Mouse (Mus musculus): ENCODE data around the gene Stbd1. TPM values are rescaled to one million over a fixed set of nuclear protein-coding genes. Genes with fewer than 3 reads are reported as not detected.
A peak's percentile ranks its signal among the peaks of the same experiment; 100 is the strongest.

Stbd1 gene
- total and polyA plus RNA-seq, 2 experiments from 2014 or later: 83.8 to 143 TPM

- Histone ChIP-seq H3K4me3 (ENCODE audit: low read depth, low read length) (no peak overlapping the region), H3K27me3 (ENCODE audit: control insufficient read depth, insufficient read depth, low read length) (no peaks in the 10 kb centered on the region), H3K36me3 (replicated peaks; ENCODE audit: control insufficient read depth, insufficient read depth, low read length) (no peaks in the 10 kb centered on the region), H3K9ac (replicated peaks; ENCODE audit: low read depth, low read length) (no peak overlapping the region), H3K4me1 (ENCODE audit: control insufficient read depth, insufficient read depth) (peaks cover 8% of the 10 kb centered on the region), H3K27ac (ENCODE audit: low read depth) (no peak overlapping the region), H3K4me2 (ENCODE audit: low read depth, low read length) (no peak overlapping the region), H3K9me3 (replicated peaks; ENCODE audit: control insufficient read depth, low read length) (peaks cover 7% of the 10 kb centered on the region; the same call in 1 of the 2 replicates)
- TF ChIP-seq EP300 (IDR thresholded peaks at IDR 0.05; ENCODE audit: low read depth) (no peak), CTCF (IDR thresholded peaks at IDR 0.05; ENCODE audit: low read depth) (no peak)
- DNase-seq (ENCODE audit: low spot score) (no peak), ATAC-seq (ENCODE audit: insufficient read depth, low read depth) (no peak)
- WGBS: 84% methylated on average over 1 of the region's 1 CpGs
Measured at GRCm38 (mm10) chr5:92557508-92557907, 45.3 kb upstream of the Stbd1 start.

- H3K9ac ChIP-seq (replicated peaks; ENCODE audit: low read depth, low read length): no peak overlapping the region
- ATAC-seq (ENCODE audit: insufficient read depth, low read depth): peak; percentile 76
Measured at GRCm38 (mm10) chr5:92560201-92560600, 42.6 kb upstream of the Stbd1 start.

GRCm38 (mm10) chr5:92562002-92562401, 40.8 kb upstream of the Stbd1 start:
- TF ChIP-seq EP300 (IDR thresholded peaks at IDR 0.05; ENCODE audit: low read depth): no peak
- TF ChIP-seq CTCF (IDR thresholded peaks at IDR 0.05; ENCODE audit: low read depth): no peak

More at GRCm38 (mm10) chr5:92560201-92560600, 42.6 kb upstream of the Stbd1 start:
- Histone ChIP-seq H3K4me1 (ENCODE audit: control insufficient read depth, insufficient read depth) (peaks cover 8% of the 10 kb centered on the region), H3K4me2 (ENCODE audit: low read depth, low read length) (no peak overlapping the region), H3K4me3 (ENCODE audit: low read depth, low read length) (no peak overlapping the region), H3K27me3 (ENCODE audit: control insufficient read depth, insufficient read depth, low read length) (no peaks in the 10 kb centered on the region), H3K27ac (ENCODE audit: low read depth) (peak overlapping the region; percentile 17; the same call in 1 of the 2 replicates), H3K9me3 (replicated peaks; ENCODE audit: control insufficient read depth, low read length) (no peaks in the 10 kb centered on the region), H3K36me3 (replicated peaks; ENCODE audit: control insufficient read depth, insufficient read depth, low read length) (no peaks in the 10 kb centered on the region)
- DNase-seq (ENCODE audit: low spot score): no peak
- TF ChIP-seq CTCF (IDR thresholded peaks at IDR 0.05; ENCODE audit: low read depth) (no peak), EP300 (IDR thresholded peaks at IDR 0.05; ENCODE audit: low read depth) (no peak)
- WGBS: 48% methylated on average over 2 of the region's 2 CpGs

DNA sequence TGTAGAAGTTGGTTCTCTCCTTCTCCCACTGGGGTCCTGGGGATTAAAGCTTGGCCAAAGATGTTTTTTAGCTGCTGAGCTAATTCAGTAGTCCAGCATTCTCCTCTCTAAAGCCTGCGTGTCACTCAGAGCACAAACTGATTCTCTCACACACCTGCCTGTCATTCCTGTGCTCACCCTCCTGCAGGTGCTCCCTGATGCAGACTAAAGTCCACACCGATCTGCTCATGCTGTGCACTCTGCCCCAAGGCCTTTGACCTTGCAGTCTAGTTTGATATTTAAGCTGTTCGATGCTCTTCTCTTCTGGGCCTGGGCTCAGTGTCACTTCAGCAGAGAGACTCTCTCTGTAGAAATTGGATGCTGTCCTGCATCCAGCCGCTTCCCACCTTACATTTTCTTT, 31.6 kb upstream of the Stbd1 start:
- no peaks in the 10 kb centered on the region for H3K9me3 ChIP-seq (replicated peaks; ENCODE audit: control insufficient read depth, low read length)
- H3K36me3 ChIP-seq (replicated peaks; ENCODE audit: control insufficient read depth, insufficient read depth, low read length): no peaks in the 10 kb centered on the region
- TF ChIP-seq EP300 (IDR thresholded peaks at IDR 0.05; ENCODE audit: low read depth): no peak
- TF ChIP-seq CTCF (IDR thresholded peaks at IDR 0.05; ENCODE audit: low read depth): no peak
- no peaks in the 10 kb centered on the region for H3K4me1 ChIP-seq (ENCODE audit: control insufficient read depth, insufficient read depth)
- WGBS: 85% methylated on average over 4 of the region's 4 CpGs
- no peaks in the 10 kb centered on the region for H3K27me3 ChIP-seq (ENCODE audit: control insufficient read depth, insufficient read depth, low read length)
- H3K4me2 ChIP-seq (ENCODE audit: low read depth, low read length): no peak overlapping the region
- no peak overlapping the region for H3K9ac ChIP-seq (replicated peaks; ENCODE audit: low read depth, low read length)
- no peak overlapping the region for H3K4me3 ChIP-seq (ENCODE audit: low read depth, low read length)
- no peak overlapping the region for H3K27ac ChIP-seq (ENCODE audit: low read depth)
- ATAC-seq (ENCODE audit: insufficient read depth, low read depth) (no peak), DNase-seq (ENCODE audit: low spot score) (no peak)

More at GRCm38 (mm10) chr5:92562002-92562401, 40.8 kb upstream of the Stbd1 start:
- Histone ChIP-seq H3K4me1 (ENCODE audit: control insufficient read depth, insufficient read depth) (peaks cover 8% of the 10 kb centered on the region), H3K27me3 (ENCODE audit: control insufficient read depth, insufficient read depth, low read length) (no peaks in the 10 kb centered on the region), H3K9me3 (replicated peaks; ENCODE audit: control insufficient read depth, low read length) (no peaks in the 10 kb centered on the region), H3K27ac (ENCODE audit: low read depth) (no peak overlapping the region), H3K4me2 (ENCODE audit: low read depth, low read length) (no peak overlapping the region), H3K4me3 (ENCODE audit: low read depth, low read length) (no peak overlapping the region), H3K36me3 (replicated peaks; ENCODE audit: control insufficient read depth, insufficient read depth, low read length) (no peaks in the 10 kb centered on the region), H3K9ac (replicated peaks; ENCODE audit: low read depth, low read length) (no peak overlapping the region)
- DNase-seq (ENCODE audit: low spot score) (no peak), ATAC-seq (ENCODE audit: insufficient read depth, low read depth) (no peak)
- 80% methylated on average over 13 of the region's 13 CpGs for WGBS

DNA sequence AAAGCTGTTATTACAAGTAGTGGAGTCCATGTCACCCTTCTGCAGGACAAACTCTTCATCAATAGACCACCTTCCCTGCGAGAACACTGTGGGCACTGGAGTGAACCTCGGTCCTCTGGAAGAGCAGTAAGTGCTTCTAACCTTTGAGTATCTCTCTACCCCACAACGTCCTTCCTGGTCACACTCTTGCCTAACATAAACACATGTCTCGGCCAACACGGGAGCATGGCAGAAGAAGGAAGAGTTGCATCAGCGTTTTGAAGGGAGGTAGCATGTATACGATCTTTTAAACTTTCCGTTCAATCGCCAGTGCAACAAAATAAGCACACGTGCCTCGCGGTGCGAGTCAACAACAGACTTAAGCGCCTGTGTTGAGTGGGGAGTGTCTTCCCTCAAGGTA, 23.3 kb upstream of the Stbd1 start:
- Histone ChIP-seq H3K9me3 (replicated peaks; ENCODE audit: control insufficient read depth, low read length) (no peaks in the 10 kb centered on the region), H3K27me3 (ENCODE audit: control insufficient read depth, insufficient read depth, low read length) (no peaks in the 10 kb centered on the region), H3K9ac (replicated peaks; ENCODE audit: low read depth, low read length) (no peak overlapping the region), H3K4me1 (ENCODE audit: control insufficient read depth, insufficient read depth) (no peaks in the 10 kb centered on the region), H3K36me3 (replicated peaks; ENCODE audit: control insufficient read depth, insufficient read depth, low read length) (no peaks in the 10 kb centered on the region), H3K4me3 (ENCODE audit: low read depth, low read length) (no peak overlapping the region), H3K4me2 (ENCODE audit: low read depth, low read length) (no peak overlapping the region), H3K27ac (ENCODE audit: low read depth) (no peak overlapping the region)
- TF ChIP-seq CTCF (IDR thresholded peaks at IDR 0.05; ENCODE audit: low read depth): no peak
- no peak for TF ChIP-seq EP300 (IDR thresholded peaks at IDR 0.05; ENCODE audit: low read depth)
- ATAC-seq (ENCODE audit: insufficient read depth, low read depth): no peak
- DNase-seq (ENCODE audit: low spot score): no peak
- 83% methylated on average over 14 of the region's 14 CpGs for WGBS

DNA sequence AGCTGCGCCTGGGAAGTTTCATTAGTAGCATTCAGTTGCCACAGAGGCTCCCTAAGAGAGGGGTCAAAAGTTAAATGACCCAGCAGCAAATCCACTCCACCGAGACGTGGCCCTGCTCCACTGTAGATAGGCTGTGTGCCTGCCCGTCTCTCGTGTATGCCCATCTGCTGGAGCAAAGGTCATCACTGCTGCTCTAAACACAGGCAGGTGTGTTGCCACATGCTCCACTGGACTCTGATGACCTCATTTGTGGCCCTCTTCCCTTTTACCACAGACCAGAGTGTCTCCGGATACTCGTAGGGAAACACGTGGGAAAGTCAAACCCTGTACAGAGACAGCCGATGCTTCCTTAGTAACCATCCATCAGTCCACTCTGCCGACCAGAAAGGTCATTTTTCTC, 16.9 kb upstream of the Stbd1 start:
- H3K9ac ChIP-seq (replicated peaks; ENCODE audit: low read depth, low read length): no peak overlapping the region
- 0 out of 2 replicates have a peak, but pooled peaks cover 4% of the 10 kb centered on the region for H3K4me1 ChIP-seq (ENCODE audit: control insufficient read depth, insufficient read depth)
- ATAC-seq (ENCODE audit: insufficient read depth, low read depth) (no peak), DNase-seq (ENCODE audit: low spot score) (no peak)
- no peaks in the 10 kb centered on the region for H3K36me3 ChIP-seq (replicated peaks; ENCODE audit: control insufficient read depth, insufficient read depth, low read length)
- no peak overlapping the region for H3K4me3 ChIP-seq (ENCODE audit: low read depth, low read length)
- H3K27ac ChIP-seq (ENCODE audit: low read depth): no peak overlapping the region
- WGBS: 49% methylated on average over 10 of the region's 10 CpGs
- no peaks in the 10 kb centered on the region for H3K9me3 ChIP-seq (replicated peaks; ENCODE audit: control insufficient read depth, low read length)
- TF ChIP-seq EP300 (IDR thresholded peaks at IDR 0.05; ENCODE audit: low read depth): no peak
- no peak for TF ChIP-seq CTCF (IDR thresholded peaks at IDR 0.05; ENCODE audit: low read depth)
- H3K27me3 ChIP-seq (ENCODE audit: control insufficient read depth, insufficient read depth, low read length): no peaks in the 10 kb centered on the region
- H3K4me2 ChIP-seq (ENCODE audit: low read depth, low read length): no peak overlapping the region

All from heart, postnatal 0 days (tissue).